Mouse (Mus musculus) stomach, postnatal 0 days (tissue): Measurements from ENCODE around the gene Slc38a7.

Source experiments
- CTCF ChIP-seq: IDR thresholded peaks from 2 replicates; pipeline ENCODE4 v1.5.1; 2016; ENCODE audit warnings: antibody characterized with exemption, low read depth, mild to moderate bottlenecking, moderate library complexity
- EP300 ChIP-seq: optimal IDR thresholded peaks from 2 replicates; pipeline ENCODE3; 2016; ENCODE audit warnings: antibody characterized with exemption

GRCm38 (mm10) chr8:95809116-95809515, 44.2 kb downstream of the Slc38a7 start:
- TF ChIP-seq CTCF (no peak), EP300 (no peak)
